Mouse (Mus musculus) E14TG2a.4 (cell line): Measurements from ENCODE around the gene Otx1.

Experiments
- CTCF ChIP-seq: conservative IDR thresholded peaks from 2 replicates; pipeline ENCODE4 v1.5.1; 2014; ENCODE audit warnings: low read length
- NANOG ChIP-seq: IDR thresholded peaks from 2 replicates; pipeline ENCODE4 v1.6.1; 2014; ENCODE audit warnings: borderline replicate concordance, low read length, mixed read lengths
- POU5F1 ChIP-seq: IDR thresholded peaks from 2 replicates; pipeline ENCODE4 v1.6.1; 2014; ENCODE audit warnings: low read length, borderline replicate concordance

GRCm38 (mm10) chr11:22020602-22021001 lies 17.9 kb upstream of the Otx1 start:
- TF ChIP-seq NANOG (no peak), CTCF (no peak), POU5F1 (no peak)
